Mouse (Mus musculus) naive thymus-derived CD4-positive, alpha-beta T cell, adult 2 months (primary cell): ENCODE data around the gene Mutyh.
"Not testable (repeated sequence)": the region's sequence is repeated elsewhere in the genome, so short reads cannot be mapped to it uniquely, and the experiment has no call there.

Source experiments
- DNase-seq: peaks from one replicate; pipeline ENCODE4 v3.0.0-alpha.2; 2011; ENCODE audit warnings: low read depth

Mutyh gene

DNA sequence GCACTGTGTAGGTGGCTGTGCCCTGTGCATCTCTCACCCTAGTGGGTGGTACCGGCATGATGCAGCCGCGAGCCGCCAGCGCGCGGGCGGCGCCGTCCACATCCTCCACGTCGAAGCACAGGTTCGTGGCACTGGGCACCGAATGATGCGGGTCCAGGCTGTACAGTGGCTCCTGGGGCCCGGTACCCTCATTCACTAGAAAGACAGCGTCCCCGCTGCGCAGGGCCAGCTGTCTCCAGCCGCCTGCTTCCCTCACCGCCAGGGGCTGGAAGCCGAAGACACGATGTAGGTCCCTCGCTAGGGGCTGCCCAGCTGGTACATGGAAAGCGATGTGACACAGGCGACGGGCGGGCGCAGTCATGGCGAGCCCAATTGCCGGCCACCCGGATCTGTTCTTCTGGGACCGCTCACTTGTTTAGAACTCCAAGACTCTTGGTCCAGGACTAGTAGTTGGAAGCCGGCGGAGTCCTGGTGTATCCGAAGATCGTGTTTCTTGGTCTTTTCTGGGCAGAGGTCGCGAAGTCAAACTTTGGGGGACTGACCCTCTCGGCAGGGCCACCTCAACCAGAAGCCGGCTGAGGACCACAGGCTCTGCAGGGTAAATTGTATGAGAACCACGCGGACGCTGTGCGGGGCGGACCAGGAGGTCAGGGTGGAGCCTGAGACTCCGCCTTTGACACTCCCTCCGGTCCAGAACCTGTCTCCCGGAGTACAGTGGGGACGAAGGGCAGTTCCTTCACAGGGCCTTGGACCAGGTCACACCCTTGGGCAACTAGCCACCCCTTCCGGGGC, 13.6 kb downstream of the Mutyh start:
- DNase-seq: peak; percentile 64

DNA sequence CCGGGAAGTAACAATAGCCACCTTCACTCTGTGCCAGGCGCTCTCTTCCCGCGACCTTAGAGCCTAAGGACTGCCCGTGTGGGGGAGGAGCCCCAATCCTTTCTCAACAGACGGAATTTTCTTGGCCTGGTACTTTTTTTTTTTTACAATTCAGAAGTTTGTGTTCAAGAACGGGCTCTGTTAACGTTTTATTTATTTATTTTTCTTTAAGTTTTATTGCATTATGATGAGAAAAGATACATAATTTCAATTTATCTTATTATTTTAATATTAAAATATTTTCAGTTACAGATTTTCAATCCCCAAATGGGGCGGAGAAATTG, 14.1 kb downstream of the Mutyh start, which contains the start of gene Hpdl:
Hpdl (minus strand) TSS at position 14 of the 323 bp plus-strand sequence.
- no peak for DNase-seq

DNA sequence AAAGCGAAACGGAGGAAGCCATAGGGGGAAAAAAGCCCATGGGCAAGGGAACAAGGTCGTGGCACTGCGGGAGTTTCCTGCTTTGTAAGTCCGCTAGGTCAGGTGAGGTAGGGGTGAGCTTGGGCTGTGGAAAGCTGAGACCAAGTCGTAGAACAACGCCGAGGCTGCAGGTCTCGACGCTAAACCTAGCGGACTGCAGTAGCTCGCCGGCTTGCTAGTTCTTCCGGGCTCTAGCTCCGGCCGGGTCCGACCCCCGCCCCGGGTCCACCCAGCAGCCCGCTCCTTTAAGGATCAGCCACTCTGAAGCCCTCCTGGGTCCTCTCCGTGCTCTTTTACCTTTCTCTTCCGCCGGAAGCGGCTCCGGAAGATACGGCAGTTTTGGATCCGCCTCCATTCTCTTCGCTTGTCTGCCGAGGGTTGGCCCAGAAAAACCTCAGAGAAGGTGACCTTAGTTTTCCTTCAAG, 17.1 kb downstream of the Mutyh start:
- DNase-seq: peak; percentile 81

GRCm38 (mm10) chr4:116827819-116828218, 20.3 kb downstream of the Mutyh start:
- peak; percentile 86 for DNase-seq

DNA sequence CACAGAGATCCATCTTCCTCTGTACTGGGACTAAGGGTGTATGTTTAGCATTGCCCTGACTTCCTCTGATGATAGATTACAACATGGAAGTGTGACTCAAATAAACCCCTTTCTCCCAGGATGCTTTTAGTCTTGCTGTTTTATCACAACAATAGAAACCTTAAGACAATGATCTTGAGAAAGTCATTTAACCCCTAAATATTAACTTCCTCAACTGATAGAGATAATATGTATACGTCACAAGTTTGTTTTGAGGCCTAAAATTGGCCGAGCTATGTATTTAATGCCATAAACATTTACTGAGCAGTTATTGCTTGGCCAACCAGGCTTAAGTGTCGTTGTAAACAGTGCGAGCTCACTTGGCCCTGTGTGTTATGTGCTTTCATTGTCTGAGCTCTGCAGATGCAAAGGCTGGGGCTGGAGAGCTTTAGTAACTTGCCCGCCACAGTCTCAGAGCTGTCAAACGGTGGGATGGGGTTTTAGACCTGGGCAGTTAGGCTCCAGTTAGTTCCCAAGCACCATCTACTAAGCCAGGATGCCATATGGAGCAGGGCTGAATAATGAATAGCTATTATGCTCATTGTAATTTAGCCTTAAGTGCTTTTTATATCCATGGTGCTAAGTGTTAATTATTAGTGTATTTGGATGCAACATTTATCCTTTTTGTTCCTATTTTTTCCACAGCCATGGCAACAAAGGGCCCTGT, 22.0 kb downstream of the Mutyh start:
- no peak for DNase-seq

DNA sequence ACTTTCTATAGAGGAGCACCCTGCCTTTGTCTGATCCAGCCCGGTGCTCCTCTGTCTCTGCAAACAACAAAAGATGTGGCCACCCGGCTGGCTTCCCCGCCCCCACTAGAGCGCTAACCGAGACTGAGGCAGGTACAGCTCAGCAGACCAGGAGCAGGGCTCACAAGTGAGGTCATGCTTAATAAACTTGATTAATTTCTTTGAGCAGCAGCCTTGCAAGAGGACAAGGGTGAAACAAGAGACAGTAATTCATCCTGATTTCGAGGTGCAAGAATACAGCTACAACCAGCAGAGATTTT, 22.5 kb downstream of the Mutyh start:
- no peak for DNase-seq

GRCm38 (mm10) chr4:116838999-116839398, 31.5 kb downstream of the Mutyh start:
- DNase-seq: no peak

- not testable (repeated sequence) for DNase-seq
Observed at GRCm38 (mm10) chr4:116840096-116840495, 32.6 kb downstream of the Mutyh start.

- no peak for DNase-seq
Observed at GRCm38 (mm10) chr4:116840841-116841240, 33.3 kb downstream of the Mutyh start.

GRCm38 (mm10) chr4:116844324-116844723, 36.8 kb downstream of the Mutyh start:
- no peak for DNase-seq

GRCm38 (mm10) chr4:116849901-116850300, 42.4 kb downstream of the Mutyh start:
- no peak for DNase-seq

DNA sequence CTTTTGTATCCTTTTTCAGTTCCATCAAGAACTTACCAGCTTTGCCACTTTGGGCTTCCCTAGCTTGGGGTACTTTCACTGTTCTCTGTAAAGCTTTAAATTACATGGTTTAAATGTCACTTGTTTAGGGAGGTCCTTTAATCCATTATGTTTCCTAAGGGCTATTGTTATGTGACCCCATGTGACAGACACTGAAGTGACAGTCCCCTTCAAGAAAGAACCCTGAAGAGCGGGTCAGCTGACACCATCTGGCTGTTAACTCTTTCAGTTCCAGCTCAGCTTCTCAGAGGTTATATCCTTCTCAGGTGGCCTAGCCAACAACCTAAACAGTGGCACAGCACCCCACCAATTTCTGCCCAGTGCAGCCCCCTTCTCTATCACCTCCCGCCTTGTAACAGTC, 46.8 kb downstream of the Mutyh start:
- DNase-seq: no peak

GRCm38 (mm10) chr4:116857203-116857602, 49.7 kb downstream of the Mutyh start:
- no peak for DNase-seq

GRCm38 (mm10) chr4:116859711-116860110, 52.2 kb downstream of the Mutyh start:
- no peak for DNase-seq

DNA sequence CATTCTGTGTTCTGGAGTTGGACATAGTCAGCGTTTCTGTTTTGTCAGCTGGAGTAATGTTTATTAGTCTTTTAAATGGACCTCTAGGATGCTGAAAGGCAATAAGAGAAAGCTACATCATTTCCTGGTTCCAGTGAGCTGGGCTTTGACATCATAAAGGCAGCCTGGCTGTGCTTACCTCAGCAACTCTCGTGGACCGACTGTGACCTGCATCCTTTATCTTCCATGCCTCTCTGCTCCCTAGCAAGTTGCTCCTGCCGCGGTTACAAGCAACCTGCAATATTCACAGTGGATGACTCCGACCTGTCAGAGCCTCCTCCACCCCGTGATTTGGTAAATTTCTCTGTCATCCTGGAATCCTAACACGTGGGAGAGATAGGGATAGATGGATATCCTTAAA, 54.5 kb downstream of the Mutyh start:
- no peak for DNase-seq
